Mouse (Mus musculus) forebrain, embryonic 16.5 days (tissue): ENCODE measurements around the gene Dgkk. TPM values are rescaled to one million over a fixed set of nuclear protein-coding genes. Genes with fewer than 3 reads are reported as not detected.
"Not testable (repeated sequence)": the region's sequence is repeated elsewhere in the genome, so short reads cannot be mapped to it uniquely, and the experiment has no call there.

Experiments used
- ATAC-seq: fragments of 200-750 bp; cut with Nextera tagmentation; 2 replicates; pipeline ENCODE4 v1.8.0; 2017; ENCODE audit warnings: mild to moderate bottlenecking, moderate library complexity
- H3K27ac ChIP-seq: fragments of 300-500 bp; sonication (generic); 2 replicates; pipeline ENCODE4 v1.5.1; 2014; ENCODE audit warnings: low read length, control low read depth
- H3K27me3 ChIP-seq: fragments of 300-500 bp; sonication (generic); replicated peaks from 2 replicates; pipeline ENCODE4 v1.6.1; 2014; ENCODE audit warnings: low read length; ENCODE audit not compliant: control insufficient read depth, insufficient read depth
- H3K36me3 ChIP-seq: fragments of 300-500 bp; sonication (generic); 2 replicates; pipeline ENCODE4 v1.6.1; 2014; ENCODE audit not compliant: control insufficient read depth, insufficient read depth
- H3K4me1 ChIP-seq: fragments of 300-500 bp; sonication (generic); replicated peaks from 2 replicates; pipeline ENCODE4 v1.6.1; 2014; ENCODE audit warnings: low read length; ENCODE audit not compliant: control insufficient read depth, insufficient read depth
- H3K4me2 ChIP-seq: fragments of 300-500 bp; sonication (generic); 2 replicates; pipeline ENCODE4 v1.6.1; 2014; ENCODE audit warnings: mild to moderate bottlenecking, low read length, control low read depth
- H3K4me3 ChIP-seq: fragments of 300-500 bp; sonication (generic); replicated peaks from 2 replicates; pipeline ENCODE4 v1.5.1; 2014; ENCODE audit warnings: mild to moderate bottlenecking, low read length, control low read depth
- H3K9ac ChIP-seq: fragments of 300-500 bp; sonication (generic); replicated peaks from 2 replicates; pipeline ENCODE4 v1.6.1; 2014; ENCODE audit warnings: low read depth, low read length, control low read depth
- H3K9me3 ChIP-seq: fragments of 300-500 bp; sonication (generic); 2 replicates; pipeline ENCODE4 v1.6.1; 2016; ENCODE audit warnings: low read length; ENCODE audit not compliant: control insufficient read depth
- WGBS: fragments of 180-500 bp; shearing (Covaris S2); extraction: QIAGEN DNeasy Blood & Tissue Kit; methylation state at CpG from one replicate; pipeline ENCODE4 v1.1.7; 2014; 5-methylcytosine and 5-hydroxymethylcytosine counted together
- polyA plus RNA-seq: library from polyadenylated mRNA; unstranded; fragments of >200 nt; fragmentation: Nextera tagmentation; extraction: Ambion mirVana; gene quantifications from 2 replicates; pipeline ENCODE4 v1.2.1, GENCODE M21; 2015

Dgkk gene
- polyA plus RNA-seq, result 0.58 and 1.2 TPM in 2 replicates

- ATAC-seq, H3K9me3 ChIP-seq, H3K36me3 ChIP-seq, H3K27ac ChIP-seq, H3K4me1 ChIP-seq, H3K9ac ChIP-seq, H3K27me3 ChIP-seq: not testable (repeated sequence)
- Histone ChIP-seq H3K4me2 (peak within 1 kb of the TSS; percentile 54), H3K4me3 (peak within 1 kb of the TSS; percentile 43)
- 28% methylated on average over 15 of the region's 30 CpGs for WGBS
Observed at GRCm38 (mm10) chrX:6779006-6779405, at the start of gene Dgkk. Gene Dgkk, plus strand, starts transcription at chrX:6779306.

- H3K36me3 ChIP-seq, result no peaks in the 10 kb centered on the region
- no peak overlapping the region for H3K9ac ChIP-seq
- no peak for ATAC-seq
- H3K27ac ChIP-seq, result no peak overlapping the region
- H3K4me3 ChIP-seq, result no peak overlapping the region
- WGBS, result 61% methylated on average over 3 of the region's 3 CpGs
- no peaks in the 10 kb centered on the region for H3K9me3 ChIP-seq
- no peak overlapping the region for H3K4me2 ChIP-seq
- H3K27me3 ChIP-seq, result no peaks in the 10 kb centered on the region
- H3K4me1 ChIP-seq, result no peaks in the 10 kb centered on the region
Observed at GRCm38 (mm10) chrX:6733998-6734397, 45.1 kb upstream of the Dgkk start.

GRCm38 (mm10) chrX:6750714-6751113 is 28.4 kb upstream of the Dgkk start:
- no peak overlapping the region for H3K9ac ChIP-seq
- 38% methylated on average over 1 of the region's 1 CpGs for whole genome bisulfite sequencing
- ATAC-seq, result no peak
- no peaks in the 10 kb centered on the region for H3K9me3 ChIP-seq
- no peaks in the 10 kb centered on the region for H3K4me1 ChIP-seq
- H3K36me3 ChIP-seq, result no peaks in the 10 kb centered on the region
- no peak overlapping the region for H3K4me3 ChIP-seq
- no peak overlapping the region for H3K4me2 ChIP-seq
- H3K27me3 ChIP-seq, result no peaks in the 10 kb centered on the region
- no peak overlapping the region for H3K27ac ChIP-seq

GRCm38 (mm10) chrX:6751549-6752047 is 27.5 kb upstream of the Dgkk start:
- ATAC-seq, result peak; percentile 43
- H3K9ac ChIP-seq, result no peak overlapping the region
- no peaks in the 10 kb centered on the region for H3K27me3 ChIP-seq
- no peaks in the 10 kb centered on the region for H3K9me3 ChIP-seq
- H3K36me3 ChIP-seq, result no peaks in the 10 kb centered on the region
- no peak overlapping the region for H3K27ac ChIP-seq
- WGBS, result 17% methylated on average over 6 of the region's 6 CpGs
- H3K4me3 ChIP-seq, result no peak overlapping the region
- no peaks in the 10 kb centered on the region for H3K4me1 ChIP-seq
- H3K4me2 ChIP-seq, result no peak overlapping the region

- Histone ChIP-seq H3K36me3 (no peaks in the 10 kb centered on the region), H3K4me2 (peak overlapping the region; percentile 54), H3K9ac (no peak overlapping the region), H3K4me1 (no peaks in the 10 kb centered on the region; the same call in 1 of the 2 replicates), H3K27ac (no peak overlapping the region), H3K9me3 (no peaks in the 10 kb centered on the region), H3K27me3 (no peaks in the 10 kb centered on the region), H3K4me3 (peak overlapping the region; percentile 43)
- ATAC-seq, result peak; percentile 61
- WGBS, result 21% methylated on average over 13 of the region's 13 CpGs
Observed at GRCm38 (mm10) chrX:6777489-6778249, 1.4 kb upstream of the Dgkk start.

- Histone ChIP-seq H3K9ac (no peak overlapping the region), H3K27ac (no peak overlapping the region), H3K4me3 (peak overlapping the region; percentile 43), H3K9me3 (no peaks in the 10 kb centered on the region), H3K27me3 (no peaks in the 10 kb centered on the region), H3K36me3 (no peaks in the 10 kb centered on the region), H3K4me2 (peak overlapping the region; percentile 54), H3K4me1 (no peaks in the 10 kb centered on the region; the same call in 1 of the 2 replicates)
- 28% methylated on average over 24 of the region's 24 CpGs for WGBS
- ATAC-seq, result peak; percentile 91
Observed at GRCm38 (mm10) chrX:6778250-6778637, 862 bp upstream of the Dgkk start.

GRCm38 (mm10) chrX:6779969-6780539 is 948 bp downstream of the Dgkk start:
- Histone ChIP-seq H3K9ac (no peak overlapping the region), H3K27me3 (no peaks in the 10 kb centered on the region), H3K27ac (no peak overlapping the region), H3K9me3 (no peaks in the 10 kb centered on the region), H3K4me1 (no peaks in the 10 kb centered on the region; the same call in 1 of the 2 replicates), H3K36me3 (no peaks in the 10 kb centered on the region), H3K4me2 (peak overlapping the region; percentile 0; the same call in 1 of the 2 replicates), H3K4me3 (peak overlapping the region; percentile 19; the same call in 1 of the 2 replicates)
- peak; percentile 40; the same call in 1 of the 2 replicates for ATAC-seq
- WGBS, result 21% methylated on average over 14 of the region's 16 CpGs

- H3K27ac ChIP-seq, result no peak overlapping the region
- no peak for ATAC-seq
- H3K9me3 ChIP-seq, result no peaks in the 10 kb centered on the region
- H3K4me3 ChIP-seq, result no peak overlapping the region
- no peaks in the 10 kb centered on the region for H3K36me3 ChIP-seq
- WGBS, result 56% methylated on average over 2 of the region's 2 CpGs
- H3K4me2 ChIP-seq, result no peak overlapping the region
- H3K4me1 ChIP-seq, result no peaks in the 10 kb centered on the region
- no peaks in the 10 kb centered on the region for H3K27me3 ChIP-seq
- no peak overlapping the region for H3K9ac ChIP-seq
Observed at GRCm38 (mm10) chrX:6832553-6832952, 53.4 kb downstream of the Dgkk start.

GRCm38 (mm10) chrX:6853466-6853865 is 74.4 kb downstream of the Dgkk start:
- ATAC-seq, result no peak
- Histone ChIP-seq H3K36me3 (no peaks in the 10 kb centered on the region), H3K27me3 (no peaks in the 10 kb centered on the region), H3K4me2 (no peak overlapping the region), H3K27ac (no peak overlapping the region), H3K4me3 (no peak overlapping the region), H3K4me1 (no peaks in the 10 kb centered on the region), H3K9ac (no peak overlapping the region), H3K9me3 (no peaks in the 10 kb centered on the region)
- 61% methylated on average over 3 of the region's 3 CpGs for WGBS
